Mouse (Mus musculus) G1E (cell line): ENCODE data around the gene B4gat1. TPM values are rescaled to one million over a fixed set of nuclear protein-coding genes. Genes with fewer than 3 reads are reported as not detected.

Experiments used
- ATAC-seq: 2 replicates; pipeline ENCODE4 v1.8.0; 2016; ENCODE audit warnings: mild to moderate bottlenecking; ENCODE audit not compliant: insufficient number of reproducible peaks, poor library complexity, low FRiP score, severe bottlenecking; ENCODE audit errors: extremely low read depth
- DNase-seq: peaks from one replicate; pipeline ENCODE4 v3.0.0; 2012; ENCODE audit warnings: low spot score
- H3K27me3 ChIP-seq: 2 replicates; pipeline ENCODE4 v1.6.1; 2012; ENCODE audit warnings: mild to moderate bottlenecking, low read length, inconsistent platforms; ENCODE audit not compliant: insufficient read depth
- H3K36me3 ChIP-seq: replicated peaks from 2 replicates; pipeline ENCODE3; 2012; ENCODE audit warnings: mild to moderate bottlenecking, inconsistent platforms
- H3K4me1 ChIP-seq: 2 replicates; pipeline ENCODE4 v1.6.1; 2012; ENCODE audit warnings: low read depth, low read length, inconsistent platforms, mixed read lengths; ENCODE audit not compliant: insufficient read depth
- H3K4me3 ChIP-seq: 2 replicates; pipeline ENCODE4 v1.5.1; 2012; ENCODE audit warnings: low read depth, mild to moderate bottlenecking, inconsistent platforms, low read length, moderate library complexity, mixed read lengths
- H3K9me3 ChIP-seq: replicated peaks from 2 replicates; pipeline ENCODE4 v1.6.1; 2012; ENCODE audit warnings: inconsistent platforms
- CTCF ChIP-seq: IDR thresholded peaks from 2 replicates; pipeline ENCODE4 v1.5.1; 2012; ENCODE audit warnings: low read depth, low read length, inconsistent platforms, mixed read lengths
- GATA1 ChIP-seq: IDR thresholded peaks from 2 replicates; pipeline ENCODE4 v1.6.1; 2012; ENCODE audit warnings: borderline replicate concordance, low read length, inconsistent platforms, mixed read lengths
- GATA2 ChIP-seq: IDR thresholded peaks from 2 replicates; pipeline ENCODE4 v1.6.1; 2012; ENCODE audit warnings: low read depth, low read length, inconsistent platforms, borderline replicate concordance
- POLR2AphosphoS5 ChIP-seq: IDR thresholded peaks from 2 replicates; pipeline ENCODE4 v1.6.1; 2012; ENCODE audit warnings: low read depth, low read length, inconsistent platforms; ENCODE audit not compliant: insufficient replicate concordance
- TAL1 ChIP-seq: conservative IDR thresholded peaks from 2 replicates; pipeline ENCODE4 v1.6.1; 2012; ENCODE audit warnings: low read depth, low read length, inconsistent platforms, mixed read lengths
- polyA plus RNA-seq: library from polyadenylated mRNA; stranded (reverse); fragments of >175 nt; gene quantifications from 2 replicates; pipeline ENCODE4 v1.2.3, GENCODE M21; 2012
- total RNA-seq, 2 experiments: library from RNA; stranded (forward) in 1 of 2; stranded (reverse) in 1 of 2; fragments of 200-1000 nt in 1 of 2; fragments of >200 nt in 1 of 2; fragmentation: Nextera tagmentation in 1 of 2; gene quantifications; 2 replicates each; pipeline ENCODE4 v1.2.3; 2014 to 2017

The B4gat1 gene
- total and polyA plus RNA-seq, 3 experiments, result 1.7 to 8.9 (median 7.2) TPM

DNA sequence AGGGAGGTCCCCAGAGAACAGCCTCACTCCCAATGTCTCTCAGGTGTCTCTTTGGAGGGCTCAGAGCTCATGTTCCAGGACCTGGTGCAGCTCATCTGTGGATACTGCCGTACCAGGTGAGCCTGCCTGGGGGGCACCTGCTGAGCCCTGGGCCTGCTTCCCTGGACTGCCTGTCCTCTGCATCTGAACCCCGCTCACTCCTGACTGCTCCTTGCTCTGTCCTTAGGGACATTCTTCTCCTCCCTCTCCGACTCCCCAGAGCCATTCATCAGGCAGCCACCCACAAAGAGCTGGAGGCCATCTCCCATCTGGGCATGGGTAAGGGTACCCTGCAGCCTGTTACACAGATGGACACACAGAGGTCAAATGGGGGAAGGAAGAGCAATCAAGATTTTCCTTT lies 12.9 kb downstream of the B4gat1 start:
- ATAC-seq, result no peak
- Histone ChIP-seq H3K9me3 (no peaks in the 10 kb centered on the region), H3K4me3 (no peak overlapping the region), H3K36me3 (peaks cover 60% of the 10 kb centered on the region), H3K27me3 (peaks cover 13% of the 10 kb centered on the region), H3K4me1 (peaks cover 8% of the 10 kb centered on the region)
- DNase-seq, result no peak
- TF ChIP-seq POLR2AphosphoS5 (no peak), TAL1 (no peak), GATA1 (no peak), CTCF (no peak), GATA2 (no peak)

DNA sequence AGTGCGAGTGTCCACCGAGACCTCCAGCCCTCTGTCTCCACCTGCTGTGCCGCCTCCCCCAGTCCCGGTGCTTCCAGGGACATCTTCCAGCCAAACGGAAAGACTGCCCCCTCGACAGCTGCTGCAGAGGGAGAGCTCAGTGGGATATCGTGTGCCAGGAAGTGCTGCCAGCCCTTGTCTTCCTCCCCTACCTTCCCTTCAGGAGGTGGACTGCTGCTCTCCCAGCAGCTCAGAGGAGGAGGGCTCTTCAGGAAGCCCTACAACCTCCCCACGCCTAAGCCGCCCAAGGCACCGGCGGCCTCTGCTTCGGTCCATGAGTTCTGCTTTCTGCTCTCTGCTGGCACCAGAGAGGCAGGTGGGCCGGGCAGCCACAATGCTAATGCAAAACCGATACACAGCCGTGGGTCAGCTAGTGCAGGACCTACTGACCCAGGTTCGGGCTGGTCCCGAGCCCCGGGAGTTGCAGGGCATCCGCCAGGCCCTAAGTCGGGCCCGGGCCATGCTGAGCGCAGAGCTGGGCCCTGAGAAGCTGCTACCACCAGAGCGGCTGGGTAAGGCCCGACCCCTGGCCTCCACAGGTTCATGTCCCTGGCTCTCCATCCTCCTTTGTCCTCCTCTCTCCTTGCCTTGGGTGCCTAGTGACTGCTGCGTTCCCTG lies 13.7 kb downstream of the B4gat1 start:
- H3K4me3 ChIP-seq, result no peak overlapping the region
- DNase-seq (no peak), ATAC-seq (no peak)
- no peaks in the 10 kb centered on the region for H3K9me3 ChIP-seq
- H3K36me3 ChIP-seq, result peaks cover 53% of the 10 kb centered on the region
- H3K27me3 ChIP-seq, result peaks cover 13% of the 10 kb centered on the region
- H3K4me1 ChIP-seq, result peaks cover 11% of the 10 kb centered on the region
- no peak for TF ChIP-seq GATA2
- TF ChIP-seq GATA1, result no peak
- no peak for TF ChIP-seq POLR2AphosphoS5
- TF ChIP-seq TAL1, result no peak
- no peak for TF ChIP-seq CTCF

DNA sequence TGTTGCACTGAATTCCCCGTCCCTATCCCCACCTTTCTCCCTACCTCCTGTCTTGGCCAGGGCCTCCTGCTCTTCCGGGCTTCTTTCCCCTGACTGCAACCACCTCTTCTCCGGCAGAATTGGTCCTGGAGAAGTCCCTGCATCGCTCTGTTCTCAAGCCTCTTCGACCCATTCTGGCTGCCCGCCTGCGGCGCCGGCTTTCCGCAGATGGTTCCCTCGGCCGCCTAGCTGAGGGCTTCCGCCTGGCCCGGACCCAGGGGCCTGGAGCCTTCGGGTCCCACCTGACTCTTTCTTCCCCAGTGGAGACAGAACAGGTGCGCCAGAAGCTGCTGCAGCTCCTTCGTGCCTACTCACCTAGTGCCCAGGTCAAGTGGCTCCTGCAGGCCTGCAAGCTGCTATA lies 14.2 kb downstream of the B4gat1 start:
- TF ChIP-seq GATA1, result no peak
- TF ChIP-seq POLR2AphosphoS5, result no peak
- no peak for TF ChIP-seq CTCF
- peaks cover 47% of the 10 kb centered on the region for H3K36me3 ChIP-seq
- no peak for DNase-seq
- H3K4me3 ChIP-seq, result no peak overlapping the region
- no peaks in the 10 kb centered on the region for H3K9me3 ChIP-seq
- H3K27me3 ChIP-seq, result peaks cover 16% of the 10 kb centered on the region
- H3K4me1 ChIP-seq, result peaks cover 11% of the 10 kb centered on the region
- no peak for ATAC-seq

DNA sequence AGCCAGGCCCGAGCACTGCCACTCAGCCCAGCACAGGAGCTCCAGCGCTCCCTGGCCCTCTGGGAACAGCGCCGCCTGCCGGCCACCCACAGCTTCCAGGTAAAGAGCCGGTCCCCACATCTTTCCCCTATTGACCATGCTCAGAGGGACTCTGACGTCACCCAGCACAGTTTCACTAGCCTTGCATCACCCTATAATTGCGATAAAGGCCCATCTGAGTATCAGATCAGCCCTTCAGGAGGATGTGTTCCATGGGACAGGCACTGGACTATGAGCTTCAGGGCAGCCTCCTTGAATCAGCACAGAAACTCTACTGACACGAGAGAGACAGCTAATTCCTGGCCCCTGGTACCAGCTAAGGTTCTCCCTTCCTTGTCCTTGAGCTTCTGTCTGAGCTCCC lies 15.3 kb downstream of the B4gat1 start:
- peak; percentile 97 for TF ChIP-seq CTCF
- TF ChIP-seq GATA1, result no peak
- no peak for TF ChIP-seq GATA2
- no peak for TF ChIP-seq TAL1
- Histone ChIP-seq H3K9me3 (no peaks in the 10 kb centered on the region), H3K36me3 (peaks cover 36% of the 10 kb centered on the region), H3K27me3 (peaks cover 20% of the 10 kb centered on the region), H3K4me3 (no peak overlapping the region), H3K4me1 (peaks cover 22% of the 10 kb centered on the region)
- ATAC-seq (no peak), DNase-seq (peak; percentile 70)

DNA sequence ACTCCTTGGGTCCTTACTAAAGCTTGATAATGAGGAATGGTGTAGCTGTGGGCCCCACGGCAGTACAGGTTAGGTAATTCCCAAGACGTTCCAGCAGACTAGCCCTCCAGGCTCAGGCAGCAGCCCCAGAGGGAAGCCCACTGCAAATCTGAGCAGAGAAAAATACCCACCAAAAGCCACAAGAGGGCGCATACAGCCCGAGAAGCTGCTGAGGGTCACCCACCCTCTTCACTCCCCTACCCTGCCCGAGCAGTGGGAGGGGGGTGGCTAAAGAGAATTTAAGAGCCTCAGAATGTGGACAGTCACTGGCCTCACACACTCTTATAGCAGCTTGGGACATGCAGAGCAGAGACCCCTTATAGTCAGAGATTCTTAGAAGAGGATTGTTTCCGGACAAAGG lies 17.6 kb downstream of the B4gat1 start:
- Histone ChIP-seq H3K4me3 (no peak overlapping the region), H3K27me3 (peaks cover 20% of the 10 kb centered on the region), H3K9me3 (no peaks in the 10 kb centered on the region), H3K4me1 (peaks cover 42% of the 10 kb centered on the region), H3K36me3 (peaks cover 13% of the 10 kb centered on the region)
- TF ChIP-seq GATA2 (no peak), POLR2AphosphoS5 (no peak), CTCF (no peak), GATA1 (no peak), TAL1 (no peak)
- ATAC-seq, result no peak
- DNase-seq, result no peak

DNA sequence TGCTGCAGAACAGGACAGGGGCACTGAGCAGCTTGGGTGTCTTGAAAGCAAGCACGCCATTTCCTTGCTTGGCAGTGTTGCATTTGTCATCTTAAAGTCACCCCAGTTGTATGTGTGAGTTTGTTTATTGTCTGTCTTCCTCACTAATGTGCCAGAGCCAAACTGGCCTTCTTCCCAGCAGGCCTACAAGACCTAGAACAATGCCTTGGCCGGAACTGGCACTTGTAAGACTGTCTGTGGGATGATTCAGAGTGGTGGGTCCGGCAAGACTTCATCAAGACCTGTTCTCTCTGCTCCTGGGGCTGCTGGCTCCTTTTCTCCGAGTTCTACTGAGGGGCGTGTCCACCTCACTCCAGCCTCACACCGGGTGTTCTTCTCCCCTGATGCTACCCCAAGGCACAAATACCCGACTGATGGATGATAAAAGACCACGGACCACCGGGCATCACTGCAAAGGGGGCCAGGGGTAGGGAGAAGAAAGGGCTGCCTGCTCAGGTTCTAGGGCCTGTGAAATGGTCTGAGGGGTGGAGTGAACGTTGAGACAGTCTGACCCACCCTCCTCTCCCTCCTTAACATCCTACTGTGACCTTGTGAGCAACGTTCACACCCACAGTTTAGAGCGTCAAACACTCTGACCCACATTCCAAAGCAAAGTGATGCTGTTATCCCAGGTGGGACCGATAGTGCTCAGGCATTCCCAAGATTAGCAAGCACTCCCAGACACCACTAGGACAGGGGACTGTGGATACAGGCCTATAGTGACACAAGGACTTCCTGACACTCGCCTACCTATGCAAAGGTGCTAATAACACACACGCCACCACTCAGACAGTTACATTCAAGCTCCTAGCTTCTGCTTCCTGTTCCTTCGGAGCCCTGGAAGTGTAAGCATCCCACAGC lies 19.5 kb downstream of the B4gat1 start:
- DNase-seq, result no peak
- no peak for ATAC-seq
- peaks cover 44% of the 10 kb centered on the region for H3K4me1 ChIP-seq
- no peaks in the 10 kb centered on the region for H3K9me3 ChIP-seq
- peaks cover 25% of the 10 kb centered on the region for H3K27me3 ChIP-seq
- TF ChIP-seq TAL1, result no peak
- TF ChIP-seq CTCF, result no peak
- peaks cover 4% of the 10 kb centered on the region for H3K36me3 ChIP-seq
- H3K4me3 ChIP-seq, result no peak overlapping the region
